Mouse (Mus musculus): ENCODE data around the gene Ppp2r2c. TPM values are rescaled to one million over a fixed set of nuclear protein-coding genes. Genes with fewer than 3 reads are reported as not detected.

Gene Ppp2r2c
- total RNA-seq, 2 experiments from 2014 or later, result 375 to 387 TPM

DNA sequence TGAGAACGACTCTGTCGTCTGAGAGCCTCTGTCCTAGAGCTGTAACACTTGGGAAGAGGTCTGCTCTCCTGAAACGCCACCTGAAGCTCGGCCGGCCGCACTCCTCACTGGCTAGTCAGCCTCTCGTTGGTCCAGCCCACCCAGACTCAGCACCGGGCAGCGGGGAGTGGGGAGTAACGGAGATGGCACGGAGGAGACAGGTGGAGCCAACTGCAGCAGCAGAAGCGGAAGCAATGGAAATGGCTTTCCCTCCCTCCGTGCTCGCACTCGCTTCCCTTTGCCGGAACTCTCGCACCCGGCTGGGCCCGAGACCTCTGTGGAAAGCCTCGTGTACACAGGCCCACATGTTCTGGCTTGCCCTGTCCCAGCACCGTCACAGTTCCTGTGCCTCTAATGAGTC, 41.2 kb downstream of the Ppp2r2c start:
- no peak overlapping the region for H3K27ac ChIP-seq
- TF ChIP-seq CTCF (conservative IDR thresholded peaks at IDR 0.05), result no peak
- DNase-seq (ENCODE audit: low spot score in 2 of 2), result no peak
- H3K4me3 ChIP-seq, result no peak overlapping the region

DNA sequence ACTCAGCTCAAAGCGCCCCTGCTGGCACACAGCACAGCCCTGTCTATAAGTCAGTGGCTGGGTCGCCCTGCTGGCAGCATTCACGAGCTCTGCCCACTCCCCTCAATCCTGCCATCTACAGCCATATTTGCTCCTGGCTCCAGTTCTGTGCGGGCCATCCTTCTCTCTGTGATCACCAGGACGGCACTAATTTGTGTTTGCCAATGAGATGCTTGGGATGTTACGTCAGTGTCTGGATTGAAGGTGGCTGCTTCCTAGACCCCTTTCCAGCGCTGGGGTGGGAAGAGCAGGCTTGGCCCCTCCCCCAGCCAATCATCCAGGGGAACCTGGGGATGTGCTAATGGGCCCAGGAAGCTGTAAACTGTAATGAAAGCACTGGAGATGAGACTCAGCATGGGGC, 42.7 kb downstream of the Ppp2r2c start:
- H3K4me3 ChIP-seq, result no peak overlapping the region
- peak; percentile 38 for TF ChIP-seq CTCF (conservative IDR thresholded peaks at IDR 0.05)
- H3K27ac ChIP-seq, result peak overlapping the region; percentile 52; the same call in 1 of the 2 replicates

DNA sequence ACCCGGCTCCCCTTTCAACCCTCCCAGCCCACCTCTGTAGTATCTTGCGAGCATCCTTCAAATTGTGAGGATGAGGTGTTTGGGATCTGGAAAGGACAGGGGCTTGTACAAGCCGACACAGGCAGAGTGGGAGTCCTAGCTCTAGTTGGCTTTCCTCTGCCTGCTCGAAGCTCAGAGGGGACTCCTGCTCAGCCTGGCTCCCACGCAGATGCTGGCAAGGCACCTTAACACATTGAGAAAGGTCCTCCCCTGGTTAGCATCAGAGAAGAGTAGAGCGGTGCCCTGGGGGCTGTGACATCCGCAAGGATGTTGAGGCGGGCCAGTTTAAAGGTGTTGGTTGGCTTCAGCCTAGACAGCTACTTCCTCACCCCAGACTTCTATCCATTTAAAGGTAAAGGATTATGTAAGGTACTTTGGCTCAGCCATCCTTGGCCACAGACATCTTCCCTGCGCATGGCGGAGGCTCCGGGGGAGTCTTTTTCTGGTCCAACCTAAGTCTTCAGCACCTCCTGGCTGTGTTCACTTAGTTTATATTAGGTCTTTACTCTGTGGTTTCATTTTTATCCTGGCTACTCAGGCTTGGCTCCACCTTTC, 43.5 kb downstream of the Ppp2r2c start:
- Histone ChIP-seq H3K4me3 (no peak overlapping the region), H3K27ac (peak overlapping the region; percentile 52; the same call in 1 of the 2 replicates)
- TF ChIP-seq CTCF (conservative IDR thresholded peaks at IDR 0.05), result no peak
- DNase-seq (ENCODE audit: low spot score in 2 of 2), result no peak

More for the DNA sequence above, 42.7 kb downstream of the Ppp2r2c start:
- no peak for DNase-seq (ENCODE audit: low spot score in 2 of 2)

DNA sequence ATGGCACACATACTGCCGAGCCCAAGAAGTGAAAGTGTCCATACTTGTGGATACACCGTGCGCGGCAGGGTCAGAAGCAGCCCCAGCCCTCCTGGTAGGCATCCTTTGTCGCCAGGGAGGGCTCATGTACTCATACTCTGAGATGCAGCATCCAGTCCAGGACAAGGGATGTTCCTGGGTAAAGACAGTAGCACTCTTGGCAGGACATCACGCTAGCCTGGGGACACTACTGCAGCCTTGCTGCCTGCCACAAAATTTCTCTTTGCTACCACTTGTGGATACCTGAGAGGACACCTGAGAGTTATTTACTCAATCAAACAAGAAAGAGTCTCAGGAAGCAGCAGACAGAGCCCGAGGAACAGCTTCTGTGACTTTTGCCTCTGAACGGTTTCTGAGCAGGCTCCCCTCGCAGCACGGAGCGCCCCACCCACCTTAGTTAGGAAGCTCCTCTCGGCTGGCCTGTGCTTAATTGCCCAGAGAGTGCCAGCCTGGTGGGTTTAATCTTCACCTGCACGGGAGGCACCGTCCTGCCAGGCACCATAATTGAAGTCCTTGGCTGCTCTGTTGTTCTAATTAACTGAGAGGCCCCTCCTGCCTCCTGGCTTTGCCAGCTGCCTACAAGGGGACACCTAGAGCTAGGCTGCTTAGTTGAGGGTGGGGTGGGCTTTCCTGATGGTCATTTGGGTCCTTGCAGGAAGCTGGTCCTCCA, 44.4 kb downstream of the Ppp2r2c start:
- Histone ChIP-seq H3K27ac (peak overlapping the region; percentile 52; the same call in 1 of the 2 replicates), H3K4me3 (no peak overlapping the region)
- DNase-seq (ENCODE audit: low spot score in 2 of 2), result no peak
- no peak for TF ChIP-seq CTCF (conservative IDR thresholded peaks at IDR 0.05)

DNA sequence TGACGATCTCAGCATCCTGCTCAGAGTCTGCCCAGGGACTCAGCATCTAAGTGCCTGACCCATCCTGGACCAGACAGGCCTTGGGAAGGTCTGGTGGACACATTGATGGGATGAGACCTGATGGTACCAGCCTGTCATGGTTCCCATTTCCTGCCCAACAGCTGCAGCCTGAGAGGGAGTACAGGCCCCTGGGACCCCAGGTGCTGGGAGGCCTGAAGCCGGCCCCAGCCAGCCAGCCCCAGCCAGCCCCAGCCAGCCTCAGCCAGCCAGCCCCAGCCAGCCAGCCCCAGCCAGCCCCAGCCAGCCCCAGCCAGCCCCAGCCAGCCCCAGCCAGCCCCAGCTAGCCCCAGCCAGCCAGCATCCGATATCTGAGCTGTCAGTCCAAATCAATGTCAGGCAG, 46.9 kb downstream of the Ppp2r2c start:
- no peak for DNase-seq (ENCODE audit: low spot score in 2 of 2)
- no peak overlapping the region for H3K4me3 ChIP-seq
- H3K27ac ChIP-seq, result no peak overlapping the region
- no peak for TF ChIP-seq CTCF (conservative IDR thresholded peaks at IDR 0.05)

DNA sequence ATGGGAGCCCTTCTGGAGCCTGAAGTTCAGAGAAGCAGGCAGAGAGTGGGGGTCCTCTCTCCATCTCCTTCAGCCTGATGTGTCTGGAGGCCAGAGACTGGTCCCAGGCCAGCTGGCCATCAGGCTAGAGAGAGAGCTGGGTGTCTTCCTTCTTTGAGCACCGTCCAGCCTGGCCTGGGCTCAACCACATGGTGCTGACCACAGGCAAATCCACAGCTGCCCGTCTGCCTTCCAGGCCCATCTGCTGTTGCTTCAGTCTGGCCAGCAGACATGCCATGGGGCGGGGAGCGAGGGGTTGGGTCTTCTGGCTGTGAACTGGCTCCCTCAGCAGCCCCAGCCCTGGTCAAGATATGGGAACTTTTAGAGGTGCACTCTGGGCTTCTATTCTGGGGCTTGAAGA, 48.3 kb downstream of the Ppp2r2c start:
- no peak for DNase-seq (ENCODE audit: low spot score in 2 of 2)
- no peak for TF ChIP-seq CTCF (conservative IDR thresholded peaks at IDR 0.05)
- Histone ChIP-seq H3K27ac (peak overlapping the region; percentile 62; the same call in 1 of the 2 replicates), H3K4me3 (no peak overlapping the region)

DNA sequence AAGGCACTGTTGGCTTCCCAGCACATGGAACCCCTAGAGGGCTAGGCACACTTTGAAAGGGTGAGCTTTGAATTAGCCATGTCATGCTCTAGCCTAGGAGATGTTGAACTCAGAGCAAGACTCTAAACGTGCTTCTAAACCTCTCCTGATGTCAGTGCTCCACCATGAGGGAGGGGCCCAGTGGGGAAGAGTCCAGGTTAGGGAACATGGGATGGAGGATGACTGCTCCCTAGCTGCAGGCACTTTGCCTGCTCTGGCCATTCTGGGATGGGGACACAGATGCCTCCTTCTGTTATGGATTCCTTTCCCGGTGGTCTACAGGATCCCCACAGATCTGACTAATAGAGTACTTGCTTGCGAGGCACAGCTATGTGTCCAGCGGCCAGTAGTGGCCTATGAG, 48.9 kb downstream of the Ppp2r2c start:
- DNase-seq (ENCODE audit: low spot score in 2 of 2), result no peak
- Histone ChIP-seq H3K27ac (peak overlapping the region; percentile 62; the same call in 1 of the 2 replicates), H3K4me3 (no peak overlapping the region)
- TF ChIP-seq CTCF (conservative IDR thresholded peaks at IDR 0.05), result no peak

DNA sequence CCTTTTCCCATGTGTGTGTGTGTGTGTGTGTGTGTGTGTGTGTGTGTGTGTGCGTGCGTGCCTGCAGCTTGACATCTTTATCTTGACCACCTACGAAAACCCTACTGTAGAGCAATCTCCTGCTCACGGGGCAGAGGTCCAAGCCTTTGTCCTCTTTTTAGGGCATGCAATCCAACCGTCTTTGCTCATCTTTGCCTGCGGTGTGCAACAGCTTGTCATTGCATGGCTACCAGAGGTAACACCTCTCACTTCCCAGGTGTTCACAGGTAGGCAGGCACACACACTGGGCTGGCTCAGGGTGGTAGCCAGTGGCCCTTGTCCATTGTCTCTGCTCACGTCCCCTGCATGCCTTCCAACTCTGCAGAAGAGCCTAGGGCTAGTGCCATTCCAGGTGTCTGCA, 49.7 kb downstream of the Ppp2r2c start:
- Histone ChIP-seq H3K27ac (peak overlapping the region; percentile 36; the same call in 1 of the 2 replicates), H3K4me3 (no peak overlapping the region)
- no peak for DNase-seq (ENCODE audit: low spot score in 2 of 2)
- TF ChIP-seq CTCF (conservative IDR thresholded peaks at IDR 0.05), result no peak

DNA sequence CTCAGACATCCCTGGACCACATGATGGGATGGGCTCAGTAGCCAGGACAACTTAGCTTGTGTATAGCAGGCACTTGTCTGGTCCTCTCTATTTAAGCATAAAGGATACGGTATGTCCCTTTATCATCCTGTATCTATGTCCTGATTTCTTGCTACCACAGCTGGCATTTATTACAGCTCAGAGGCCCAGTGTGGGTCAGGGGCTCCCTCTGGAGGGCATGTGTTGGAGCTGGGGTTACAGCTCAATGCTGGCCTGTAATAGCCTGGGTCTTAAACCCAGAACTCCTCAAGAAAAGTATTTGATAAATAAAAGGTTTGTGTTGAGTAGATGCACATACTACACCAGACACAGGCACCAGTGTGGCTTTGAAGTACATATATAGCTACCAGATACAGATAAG, 51.8 kb downstream of the Ppp2r2c start:
- H3K4me3 ChIP-seq, result no peak overlapping the region
- no peak for DNase-seq (ENCODE audit: low spot score in 2 of 2)
- H3K27ac ChIP-seq, result peak overlapping the region; percentile 88; the same call in 1 of the 2 replicates
- peak; percentile 75 for TF ChIP-seq CTCF (conservative IDR thresholded peaks at IDR 0.05)

DNA sequence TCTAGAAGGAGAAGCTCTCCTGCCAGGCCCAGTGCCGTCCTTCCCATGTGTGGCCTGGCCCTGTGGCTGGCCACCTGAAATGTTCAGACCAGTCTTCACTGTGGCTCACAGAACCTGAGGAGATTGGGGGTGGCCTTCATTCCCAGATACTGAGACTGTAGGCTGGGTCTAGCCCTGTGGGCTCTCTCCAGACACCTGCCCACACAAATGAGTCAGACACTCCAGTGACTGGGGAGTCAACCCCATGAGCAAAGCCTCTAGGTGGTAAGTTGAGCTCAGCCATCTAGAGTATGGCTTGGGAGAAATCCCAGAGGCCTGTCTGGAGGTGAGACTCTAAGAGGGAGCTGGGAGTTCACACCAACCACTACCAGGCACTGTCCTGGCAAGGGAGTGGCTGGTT, 53.6 kb downstream of the Ppp2r2c start:
- H3K4me3 ChIP-seq, result no peak overlapping the region
- peak overlapping the region; percentile 88 for H3K27ac ChIP-seq
- no peak for TF ChIP-seq CTCF (conservative IDR thresholded peaks at IDR 0.05)
- DNase-seq (ENCODE audit: low spot score in 2 of 2), result no peak

DNA sequence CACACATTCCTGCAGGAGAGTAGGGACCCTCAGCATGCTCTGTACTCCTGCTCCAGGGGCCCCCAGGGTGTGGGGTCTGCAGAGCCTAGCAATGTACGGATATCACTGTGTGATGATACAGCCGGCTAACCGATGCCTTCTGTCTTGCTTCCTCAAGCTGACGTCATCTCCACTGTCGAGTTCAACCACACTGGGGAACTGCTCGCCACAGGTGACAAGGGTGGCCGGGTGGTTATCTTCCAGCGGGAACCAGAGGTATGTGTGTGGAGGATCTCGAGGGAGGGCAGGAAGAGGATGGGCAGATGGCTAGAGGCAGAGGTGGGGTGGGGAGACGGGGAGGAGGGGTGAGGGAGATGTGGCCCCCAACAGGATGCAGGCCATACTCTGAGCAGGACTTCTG, 54.5 kb downstream of the Ppp2r2c start:
- H3K27ac ChIP-seq, result peak overlapping the region; percentile 88
- DNase-seq (ENCODE audit: low spot score in 2 of 2), result no peak
- H3K4me3 ChIP-seq, result no peak overlapping the region
- TF ChIP-seq CTCF (conservative IDR thresholded peaks at IDR 0.05), result no peak

DNA sequence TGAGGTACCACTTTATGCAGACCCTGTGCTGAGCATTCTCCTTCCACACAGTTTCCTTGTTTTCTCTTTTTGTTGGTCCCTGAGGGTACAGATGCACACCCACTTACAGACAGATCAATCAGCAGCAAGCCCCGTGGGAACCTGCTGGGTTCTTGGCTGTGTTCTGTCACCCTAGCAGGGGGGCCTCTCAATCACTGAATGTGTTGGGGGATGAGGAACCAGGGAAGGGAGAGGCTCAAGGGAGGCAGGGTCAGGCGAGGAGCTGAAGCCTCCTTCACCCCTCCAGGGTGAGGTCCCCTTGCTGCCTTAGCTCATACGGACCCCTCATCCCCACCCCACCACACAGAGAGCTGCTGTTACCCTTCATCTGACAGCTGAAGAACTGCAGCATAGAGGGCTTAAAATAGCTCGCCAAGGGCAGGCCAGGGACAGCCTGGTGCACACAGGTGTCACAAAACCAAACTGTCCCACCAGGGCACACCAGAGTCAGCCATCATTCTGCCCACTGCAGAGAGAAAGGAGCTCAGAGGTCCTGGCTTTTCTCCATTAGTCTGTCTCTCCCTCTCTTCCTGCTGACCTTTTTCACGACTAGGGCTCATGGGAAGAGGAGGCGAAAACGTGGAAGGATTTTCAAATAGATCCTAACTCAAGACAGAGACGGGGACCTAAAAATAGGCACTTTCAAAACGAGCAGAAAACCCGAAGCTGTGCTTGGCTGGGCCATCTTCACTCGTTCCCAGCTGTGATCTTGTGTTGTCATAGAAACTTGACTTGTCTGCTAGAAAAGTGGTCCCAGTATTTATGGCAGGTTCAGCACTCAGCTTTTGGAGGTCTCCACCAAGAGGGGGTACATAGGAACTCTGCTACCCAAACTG, 55.8 kb downstream of the Ppp2r2c start:
- no peak for DNase-seq (ENCODE audit: low spot score in 2 of 2)
- Histone ChIP-seq H3K27ac (peak overlapping the region; percentile 88), H3K4me3 (no peak overlapping the region; the same call in 1 of the 2 replicates)
- no peak for TF ChIP-seq CTCF (conservative IDR thresholded peaks at IDR 0.05)

DNA sequence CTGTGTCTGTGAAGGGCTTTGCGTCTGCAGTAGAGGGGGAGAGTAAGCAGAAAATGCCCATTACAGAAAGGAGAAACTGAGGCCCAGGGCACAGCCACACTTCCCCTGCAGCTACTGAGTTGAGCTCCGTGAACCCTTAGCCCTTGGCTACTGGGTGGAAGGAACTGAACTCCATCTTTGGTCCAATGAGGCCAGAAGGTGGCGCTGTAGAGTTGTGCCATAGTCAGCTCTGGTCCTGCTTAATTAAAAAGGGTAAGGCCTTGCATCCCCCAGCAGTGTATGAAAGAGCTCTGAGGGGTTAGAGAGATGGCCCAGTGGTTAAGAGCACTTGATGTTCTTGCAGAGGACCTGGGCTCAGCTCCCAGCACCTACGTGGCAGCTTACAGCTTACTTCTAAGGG, 60.4 kb downstream of the Ppp2r2c start:
- TF ChIP-seq CTCF (conservative IDR thresholded peaks at IDR 0.05), result peak; percentile 76
- Histone ChIP-seq H3K4me3 (no peak overlapping the region), H3K27ac (peak overlapping the region; percentile 59)
- peak in 1 of 2 experiments; percentile 49 for DNase-seq (ENCODE audit: low spot score in 2 of 2)
